Mouse (Mus musculus) gastrocnemius, postnatal 14 days (tissue): ENCODE measurements around the gene Olfr1014. TPM values are rescaled to one million over a fixed set of nuclear protein-coding genes. Genes with fewer than 3 reads are reported as not detected.

Experiments
- DNase-seq: peaks from one replicate; pipeline ENCODE4 v3.0.0; 2021; ENCODE audit warnings: mixed read lengths
- intact Hi-C: fragments of 180-260 bp; cut with DNase I; formaldehyde crosslinking; loops from one replicate; pipeline ENCODE4 v1.15.1; 2025; ENCODE audit warnings: low total_unique reads
- long read RNA-seq, 2 experiments: library from polyadenylated mRNA; stranded (forward); transcript quantifications; one replicate each; pipeline ENCODE4 v2.0.0; 2021
- total RNA-seq, 2 experiments: library from RNA; stranded (reverse); gene quantifications; 2 replicates each; pipeline ENCODE4 v1.2.3; 2021

Gene Olfr1014
- total RNA-seq, result not detected
- long read RNA-seq, experiment 1, result 0 reads
- long read RNA-seq, experiment 2, result 0 reads

- DNase-seq, result no peak
- intact Hi-C loops, result no loop called here
Observed at GRCm38 (mm10) chr2:85772413-85772812, at the start of gene Olfr1014. TSS of gene Olfr1014 (plus strand) at chr2:85772713.

GRCm38 (mm10) chr2:85725793-85726192 lies 46.7 kb upstream of the Olfr1014 start:
- no peak for DNase-seq

GRCm38 (mm10) chr2:85753822-85754221 lies 18.7 kb upstream of the Olfr1014 start:
- DNase-seq, result no peak
- intact Hi-C loops, result no loop called here

More at GRCm38 (mm10) chr2:85725793-85726192, 46.7 kb upstream of the Olfr1014 start:
- intact Hi-C loops, result loop anchor here (5.0 kb wide), 1 partner anchor 737 kb away; no protein-coding TSS in a partner anchor

GRCm38 (mm10) chr2:85762666-85763065 lies 9.8 kb upstream of the Olfr1014 start, which contains the start of gene Olfr1012:
TSS of gene Olfr1012 (minus strand) at chr2:85762766.
- intact Hi-C loops, result no loop called here
- no peak for DNase-seq

GRCm38 (mm10) chr2:85766798-85767197 lies 5.7 kb upstream of the Olfr1014 start, which contains the start of gene Olfr1013:
TSS of gene Olfr1013 (plus strand) at chr2:85767098.
- DNase-seq, result no peak
- intact Hi-C loops, result no loop called here

GRCm38 (mm10) chr2:85781717-85782116 lies 9.2 kb downstream of the Olfr1014 start, which contains the start of gene Olfr1015:
TSS of gene Olfr1015 (plus strand) at chr2:85782017.
- DNase-seq, result no peak
- intact Hi-C loops, result no loop called here

GRCm38 (mm10) chr2:85792331-85792730 lies 19.8 kb downstream of the Olfr1014 start:
- intact Hi-C loops, result no loop called here
- DNase-seq, result no peak

- intact Hi-C loops, result no loop called here
Observed at GRCm38 (mm10) chr2:85802444-85802843, 29.9 kb downstream of the Olfr1014 start, which contains the start of gene Olfr1016. TSS of gene Olfr1016 (minus strand) at chr2:85802544.

GRCm38 (mm10) chr2:85804501-85804900 lies 32.0 kb downstream of the Olfr1014 start:
- intact Hi-C loops, result no loop called here
- no peak for DNase-seq

More at GRCm38 (mm10) chr2:85802444-85802843, 29.9 kb downstream of the Olfr1014 start, which contains the start of gene Olfr1016:
- no peak for DNase-seq

- DNase-seq, result no peak
- intact Hi-C loops, result no loop called here
Observed at GRCm38 (mm10) chr2:85818179-85818578, 45.7 kb downstream of the Olfr1014 start, which contains the start of gene Olfr1018. TSS of gene Olfr1018 (plus strand) at chr2:85818479.

Other genes starting within 250 kb of the Olfr1014 start
- gene Olfr996, start 193.5 kb upstream of the Olfr1014 start, total RNA-seq, result not detected
- not detected for gene Olfr998, start 183.8 kb upstream of the Olfr1014 start, total RNA-seq
- not detected for gene Olfr1000, start 160.8 kb upstream of the Olfr1014 start, total RNA-seq
- not detected for gene Olfr1002, start 122.0 kb upstream of the Olfr1014 start, total RNA-seq
- not detected for gene Olfr154, start 108.3 kb upstream of the Olfr1014 start, total RNA-seq
- not detected for gene Olfr1006, start 93.9 kb upstream of the Olfr1014 start, total RNA-seq
- gene Olfr1008, start 83.3 kb upstream of the Olfr1014 start, total RNA-seq, result not detected
- not detected for gene Olfr1009, start 57.3 kb upstream of the Olfr1014 start, total RNA-seq
- gene Olfr1012, start 9.9 kb upstream of the Olfr1014 start, total RNA-seq, result not detected
- gene Olfr1013, start 5.6 kb upstream of the Olfr1014 start, total RNA-seq, result not detected
- gene Olfr1015, start 9.3 kb downstream of the Olfr1014 start, total RNA-seq, result not detected
- gene Olfr1016, start 29.8 kb downstream of the Olfr1014 start, total RNA-seq, result not detected
- not detected for gene Olfr1018, start 45.8 kb downstream of the Olfr1014 start, total RNA-seq
- not detected for gene Olfr1019, start 72.8 kb downstream of the Olfr1014 start, total RNA-seq
- gene Olfr1020, start 74.3 kb downstream of the Olfr1014 start, total RNA-seq, result not detected
- gene Olfr1022, start 95.9 kb downstream of the Olfr1014 start, total RNA-seq, result not detected
- gene Olfr1023, start 112.9 kb downstream of the Olfr1014 start, total RNA-seq, result not detected
- not detected for gene Olfr1024, start 132.3 kb downstream of the Olfr1014 start, total RNA-seq
- gene Olfr1025-ps1, start 142.5 kb downstream of the Olfr1014 start, total RNA-seq, result not detected
- not detected for gene Olfr1026, start 148.8 kb downstream of the Olfr1014 start, total RNA-seq
- not detected for gene Olfr1028, start 177.7 kb downstream of the Olfr1014 start, total RNA-seq
- gene Olfr1029, start 201.2 kb downstream of the Olfr1014 start, total RNA-seq, result not detected
- not detected for gene Olfr1030, start 206.6 kb downstream of the Olfr1014 start, total RNA-seq
- gene Olfr1031, start 217.6 kb downstream of the Olfr1014 start, total RNA-seq, result not detected
- gene Olfr1032, start 232.8 kb downstream of the Olfr1014 start, total RNA-seq, result not detected
- gene Olfr1033, start 247.9 kb downstream of the Olfr1014 start, total RNA-seq, result under 1 TPM in 1 of 2 experiments, not detected in 1; 0.64 TPM